Mouse (Mus musculus): ENCODE measurements around the gene Tecr.
"Not testable (repeated sequence)": the region's sequence is repeated elsewhere in the genome, so short reads cannot be mapped to it uniquely, and the experiment has no call there.

Gene Tecr

GRCm38 (mm10) chr8:83585333-83585732 is 22.4 kb downstream of the Tecr start:
- CTCF ChIA-PET = no interaction called here

GRCm38 (mm10) chr8:83584771-83585170 is 23.0 kb downstream of the Tecr start:
- CTCF ChIA-PET = no interaction called here

- CTCF ChIA-PET = no interaction called here
Observed at GRCm38 (mm10) chr8:83583236-83583635, 24.5 kb downstream of the Tecr start.

GRCm38 (mm10) chr8:83582226-83582625 is 25.5 kb downstream of the Tecr start:
- CTCF ChIA-PET = interaction anchor here (0.7 kb wide), 1 partner anchor 16 kb away, joined by 3 read pairs; the partner anchor contains the start of gene Ndufb7

GRCm38 (mm10) chr8:83580826-83581225 is 26.9 kb downstream of the Tecr start:
- CTCF ChIA-PET = interaction anchor here (0.5 to 0.6 kb wide), 2 partner anchors 64 to 438 kb away, joined by 3 to 5 read pairs; no protein-coding TSS in a partner anchor

- CTCF ChIA-PET = no interaction called here
Observed at GRCm38 (mm10) chr8:83579676-83580075, 28.1 kb downstream of the Tecr start.

- CTCF ChIA-PET = no interaction called here
Observed at GRCm38 (mm10) chr8:83578131-83579055, 29.4 kb downstream of the Tecr start.

GRCm38 (mm10) chr8:83577384-83577791 is 30.4 kb downstream of the Tecr start:
- CTCF ChIA-PET = no interaction called here

GRCm38 (mm10) chr8:83576921-83577320 is 30.9 kb downstream of the Tecr start:
- CTCF ChIA-PET = no interaction called here

- CTCF ChIA-PET = no interaction called here
Observed at GRCm38 (mm10) chr8:83576516-83576895, 31.3 kb downstream of the Tecr start.

GRCm38 (mm10) chr8:83575561-83576515 is 31.9 kb downstream of the Tecr start:
- CTCF ChIA-PET = no interaction called here

- CTCF ChIA-PET = no interaction called here
Observed at GRCm38 (mm10) chr8:83574631-83575315, 33.0 kb downstream of the Tecr start.

GRCm38 (mm10) chr8:83573140-83573875 is 34.5 kb downstream of the Tecr start:
- CTCF ChIA-PET = no interaction called here

- CTCF ChIA-PET = interaction anchor here (0.7 kb wide), 1 partner anchor 34 kb away, joined by 3 read pairs; no protein-coding TSS in a partner anchor
Observed at GRCm38 (mm10) chr8:83572246-83572812, 35.4 kb downstream of the Tecr start.

- CTCF ChIA-PET = interaction anchor here (0.7 kb wide), 1 partner anchor 34 kb away, joined by 3 read pairs; no protein-coding TSS in a partner anchor
Observed at GRCm38 (mm10) chr8:83571791-83572190, 36.0 kb downstream of the Tecr start.

- CTCF ChIA-PET = not testable (repeated sequence)
Observed at GRCm38 (mm10) chr8:83571001-83571340, 36.8 kb downstream of the Tecr start.

GRCm38 (mm10) chr8:83570272-83571000 is 37.3 kb downstream of the Tecr start:
- CTCF ChIA-PET = interaction anchor here (0.8 kb wide), 1 partner anchor 24 kb away, joined by 3 read pairs; no protein-coding TSS in a partner anchor

- CTCF ChIA-PET = interaction anchor here (0.7 kb wide), 1 partner anchor 43 kb away, joined by 3 read pairs; no protein-coding TSS in a partner anchor
Observed at GRCm38 (mm10) chr8:83569165-83569564, 38.6 kb downstream of the Tecr start.

GRCm38 (mm10) chr8:83568755-83569154 is 39.0 kb downstream of the Tecr start:
- CTCF ChIA-PET = no interaction called here

- CTCF ChIA-PET = no interaction called here
Observed at GRCm38 (mm10) chr8:83568128-83568527, 39.6 kb downstream of the Tecr start.

Measured in spleen, embryonic (tissue).